Mouse (Mus musculus): ENCODE measurements around the gene Plekhh3. TPM values are rescaled to one million over a fixed set of nuclear protein-coding genes. Genes with fewer than 3 reads are reported as not detected.

Gene Plekhh3
- polyA plus RNA-seq, 1 experiment: 67.6 TPM

DNA sequence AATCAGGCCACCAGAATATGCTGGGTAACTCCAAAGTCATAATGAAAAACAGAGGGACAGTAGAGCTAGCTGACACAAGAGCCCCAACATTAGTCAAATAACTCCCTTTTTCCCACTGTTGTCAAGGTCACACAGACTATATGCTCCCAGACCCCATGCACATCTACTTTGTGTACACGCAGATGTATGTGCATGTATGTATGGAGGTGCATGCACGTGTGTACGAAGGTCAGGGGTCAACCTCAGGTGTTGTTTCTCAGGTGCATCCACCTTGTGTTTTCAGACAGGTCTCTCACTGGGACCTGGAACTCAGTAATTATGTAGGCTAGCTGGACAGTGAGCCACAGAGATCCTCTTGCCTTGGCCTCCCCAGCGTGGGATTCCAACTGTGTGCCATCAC, 14.3 kb upstream of the Plekhh3 start:
- H3K27ac ChIP-seq (ENCODE audit: insufficient read depth, low read length): no peak overlapping the region
- H3K27me3 ChIP-seq (ENCODE audit: control insufficient read depth, insufficient read depth, low read length): no peaks in the 10 kb centered on the region
- peaks cover 76% of the 10 kb centered on the region for H3K4me1 ChIP-seq (ENCODE audit: control insufficient read depth, insufficient read depth, low read length)
- TF ChIP-seq POLR2A (IDR thresholded peaks at IDR 0.05; ENCODE audit: borderline replicate concordance, insufficient read depth, low read length) (no peak), CTCF (IDR thresholded peaks at IDR 0.05; ENCODE audit: borderline replicate concordance, insufficient read depth, low read depth, low read length) (no peak)
- no peak overlapping the region for H3K4me3 ChIP-seq (replicated peaks; ENCODE audit: insufficient read depth, low read depth, low read length)
- 81% methylated on average over 4 of the region's 4 CpGs for WGBS
- DNase-seq: peak; percentile 16 to 30

DNA sequence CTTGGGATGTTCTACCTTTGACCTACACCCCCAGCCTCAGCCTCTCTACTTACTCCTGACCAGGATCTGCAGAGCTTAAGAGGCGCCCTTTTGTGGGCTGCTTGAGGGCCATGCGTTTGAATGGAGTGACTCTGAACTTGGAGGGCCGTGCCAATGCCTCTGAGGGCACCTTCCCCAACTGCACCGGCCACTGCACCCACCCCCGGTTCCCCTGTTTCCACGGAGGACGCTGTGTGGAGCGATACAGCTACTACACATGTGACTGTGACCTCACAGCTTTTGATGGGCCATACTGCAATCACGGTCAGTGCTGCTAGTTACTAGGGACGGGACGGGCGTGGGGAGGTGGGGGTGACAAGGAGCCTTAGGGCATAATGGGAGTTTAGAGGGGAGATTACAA, 13.8 kb upstream of the Plekhh3 start:
- peaks cover 75% of the 10 kb centered on the region for H3K4me1 ChIP-seq (ENCODE audit: control insufficient read depth, insufficient read depth, low read length)
- no peaks in the 10 kb centered on the region for H3K27me3 ChIP-seq (ENCODE audit: control insufficient read depth, insufficient read depth, low read length)
- WGBS: 70% methylated on average over 12 of the region's 12 CpGs
- peak in 1 of 2 experiments; percentile 26 for DNase-seq
- no peak overlapping the region for H3K27ac ChIP-seq (ENCODE audit: insufficient read depth, low read length)
- H3K4me3 ChIP-seq (replicated peaks; ENCODE audit: insufficient read depth, low read depth, low read length): no peak overlapping the region
- TF ChIP-seq POLR2A (IDR thresholded peaks at IDR 0.05; ENCODE audit: borderline replicate concordance, insufficient read depth, low read length): no peak
- no peak for TF ChIP-seq CTCF (IDR thresholded peaks at IDR 0.05; ENCODE audit: borderline replicate concordance, insufficient read depth, low read depth, low read length)

DNA sequence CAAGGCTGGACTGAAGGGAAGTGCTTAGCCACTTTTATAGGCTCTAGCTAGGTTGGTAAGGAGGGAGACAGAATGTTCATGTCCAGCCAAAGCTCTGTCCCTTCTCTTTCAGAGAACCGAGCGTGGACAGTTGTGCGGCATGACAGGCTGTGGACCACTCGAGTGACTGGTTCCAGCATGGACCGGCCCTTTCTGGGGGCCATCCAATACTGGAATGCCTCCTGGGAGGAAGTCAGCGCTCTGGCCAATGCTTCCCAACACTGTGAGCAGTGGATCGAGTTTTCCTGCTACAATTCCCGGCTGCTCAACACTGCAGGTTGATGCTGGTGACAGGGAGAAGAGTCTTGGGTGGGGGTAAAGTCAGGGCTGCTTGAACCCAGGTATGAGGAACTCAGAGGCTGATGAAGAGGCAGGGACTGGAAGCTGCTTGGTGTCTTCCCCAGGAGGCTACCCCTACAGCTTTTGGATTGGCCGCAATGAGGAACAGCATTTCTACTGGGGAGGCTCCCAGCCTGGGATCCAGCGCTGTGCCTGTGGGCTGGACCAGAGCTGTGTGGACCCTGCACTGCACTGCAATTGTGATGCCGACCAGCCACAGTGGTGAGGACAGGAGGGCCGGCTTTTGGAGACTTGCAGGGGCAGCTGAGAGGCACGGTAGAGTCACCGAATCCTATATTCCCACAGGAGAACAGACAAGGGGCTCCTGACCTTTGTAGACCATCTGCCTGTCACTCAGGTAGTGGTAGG, 11.8 kb upstream of the Plekhh3 start:
- 10% methylated on average over 14 of the region's 14 CpGs for WGBS
- Histone ChIP-seq H3K4me3 (replicated peaks; ENCODE audit: insufficient read depth, low read depth, low read length) (no peak overlapping the region), H3K27ac (ENCODE audit: insufficient read depth, low read length) (peak overlapping the region; percentile 74), H3K4me1 (ENCODE audit: control insufficient read depth, insufficient read depth, low read length) (peaks cover 66% of the 10 kb centered on the region), H3K27me3 (ENCODE audit: control insufficient read depth, insufficient read depth, low read length) (no peaks in the 10 kb centered on the region)
- peak in 1 of 2 experiments; percentile 56 for DNase-seq
- TF ChIP-seq CTCF (IDR thresholded peaks at IDR 0.05; ENCODE audit: borderline replicate concordance, insufficient read depth, low read depth, low read length) (no peak), POLR2A (IDR thresholded peaks at IDR 0.05; ENCODE audit: borderline replicate concordance, insufficient read depth, low read length) (no peak)

DNA sequence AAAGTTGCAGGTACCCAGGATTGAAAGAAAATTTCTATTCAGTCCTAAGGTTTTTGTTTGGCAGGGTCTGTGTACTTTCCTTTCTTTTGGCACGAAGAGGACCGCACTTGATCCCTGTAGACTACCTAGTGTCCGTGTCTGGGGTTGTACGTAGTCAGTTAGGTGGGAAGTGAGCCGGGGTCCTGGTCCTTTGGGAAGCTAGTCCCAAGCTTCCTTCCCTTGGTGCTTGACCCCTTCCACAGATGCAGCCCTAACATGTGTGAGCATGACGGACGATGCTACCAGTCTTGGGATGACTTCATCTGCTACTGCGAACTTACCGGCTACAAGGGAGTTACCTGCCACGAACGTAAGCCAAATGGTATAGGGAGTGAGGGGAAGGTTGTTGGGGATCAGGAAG, 10.8 kb upstream of the Plekhh3 start:
- WGBS: 85% methylated on average over 11 of the region's 11 CpGs
- peaks cover 58% of the 10 kb centered on the region for H3K4me1 ChIP-seq (ENCODE audit: control insufficient read depth, insufficient read depth, low read length)
- no peak overlapping the region for H3K27ac ChIP-seq (ENCODE audit: insufficient read depth, low read length)
- DNase-seq: no peak
- no peaks in the 10 kb centered on the region for H3K27me3 ChIP-seq (ENCODE audit: control insufficient read depth, insufficient read depth, low read length)
- H3K4me3 ChIP-seq (replicated peaks; ENCODE audit: insufficient read depth, low read depth, low read length): no peak overlapping the region
- TF ChIP-seq POLR2A (IDR thresholded peaks at IDR 0.05; ENCODE audit: borderline replicate concordance, insufficient read depth, low read length) (no peak), CTCF (IDR thresholded peaks at IDR 0.05; ENCODE audit: borderline replicate concordance, insufficient read depth, low read depth, low read length) (no peak)

DNA sequence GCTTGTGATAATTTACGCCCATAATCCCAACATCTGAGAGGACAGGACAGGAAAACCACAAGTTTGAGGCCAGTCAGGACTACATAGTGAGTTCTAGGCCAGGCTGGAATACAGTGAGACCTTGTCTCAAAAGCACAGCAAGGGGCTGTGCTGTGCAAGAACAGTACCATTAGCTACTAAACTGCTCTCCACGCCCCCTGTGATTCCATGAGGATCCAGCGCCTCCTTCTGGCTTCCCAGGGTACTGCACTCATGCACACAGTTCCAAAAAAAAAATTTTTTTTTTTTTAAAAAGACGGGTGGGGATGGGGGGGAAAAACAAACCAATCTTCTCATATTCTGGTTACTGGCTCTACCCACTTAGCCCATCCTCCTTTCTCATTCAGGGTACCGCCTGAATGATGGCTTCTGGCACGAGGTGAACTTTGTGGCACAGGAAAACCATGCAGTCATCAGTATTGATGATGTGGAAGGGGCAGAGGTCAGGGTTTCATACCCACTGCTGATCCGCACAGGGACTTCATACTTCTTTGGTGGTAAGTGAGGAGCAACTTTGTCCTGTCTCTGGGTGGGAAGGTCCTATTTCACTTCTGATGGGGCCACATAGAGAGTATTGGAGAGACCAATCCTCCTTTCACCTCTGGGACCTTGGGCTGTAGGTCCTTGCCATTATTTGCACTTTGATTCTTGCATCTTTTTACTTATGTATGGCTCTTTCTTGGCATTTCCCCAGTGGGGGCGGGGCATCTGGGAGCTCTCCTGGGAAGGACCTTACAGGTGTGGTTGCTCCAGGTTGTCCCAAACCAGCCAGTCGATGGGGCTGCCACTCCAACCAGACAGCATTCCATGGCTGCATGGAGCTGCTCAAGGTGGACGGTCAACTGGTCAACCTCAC, 9.9 kb upstream of the Plekhh3 start:
- Histone ChIP-seq H3K4me1 (ENCODE audit: control insufficient read depth, insufficient read depth, low read length) (peaks cover 54% of the 10 kb centered on the region), H3K4me3 (replicated peaks; ENCODE audit: insufficient read depth, low read depth, low read length) (no peak overlapping the region), H3K27me3 (ENCODE audit: control insufficient read depth, insufficient read depth, low read length) (no peaks in the 10 kb centered on the region), H3K27ac (ENCODE audit: insufficient read depth, low read length) (no peak overlapping the region)
- peak; percentile 70 to 78 for DNase-seq
- WGBS: 44% methylated on average over 10 of the region's 10 CpGs
- no peak for TF ChIP-seq POLR2A (IDR thresholded peaks at IDR 0.05; ENCODE audit: borderline replicate concordance, insufficient read depth, low read length)
- TF ChIP-seq CTCF (IDR thresholded peaks at IDR 0.05; ENCODE audit: borderline replicate concordance, insufficient read depth, low read depth, low read length): peak; percentile 79

DNA sequence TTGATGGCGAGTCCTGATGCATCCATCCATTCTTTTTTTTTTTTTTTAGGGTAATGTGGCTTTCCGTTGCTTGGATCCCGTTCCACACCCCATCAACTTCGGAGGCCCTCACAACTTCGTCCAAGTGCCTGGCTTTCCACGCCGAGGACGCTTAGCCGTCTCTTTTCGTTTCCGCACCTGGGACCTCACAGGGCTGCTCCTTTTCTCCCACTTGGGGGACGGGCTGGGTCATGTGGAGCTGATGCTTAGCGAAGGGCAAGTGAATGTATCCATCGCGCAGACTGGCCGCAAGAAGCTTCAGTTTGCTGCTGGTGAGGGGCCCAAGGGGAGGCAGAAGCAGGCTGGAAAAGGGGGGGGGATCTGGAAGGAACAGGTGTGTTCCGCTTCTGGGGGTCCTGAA, 9.1 kb upstream of the Plekhh3 start:
- DNase-seq: no peak
- no peak overlapping the region for H3K27ac ChIP-seq (ENCODE audit: insufficient read depth, low read length)
- H3K27me3 ChIP-seq (ENCODE audit: control insufficient read depth, insufficient read depth, low read length): no peaks in the 10 kb centered on the region
- H3K4me1 ChIP-seq (ENCODE audit: control insufficient read depth, insufficient read depth, low read length): peaks cover 51% of the 10 kb centered on the region
- TF ChIP-seq CTCF (IDR thresholded peaks at IDR 0.05; ENCODE audit: borderline replicate concordance, insufficient read depth, low read depth, low read length) (no peak), POLR2A (IDR thresholded peaks at IDR 0.05; ENCODE audit: borderline replicate concordance, insufficient read depth, low read length) (no peak)
- WGBS: 62% methylated on average over 17 of the region's 17 CpGs
- H3K4me3 ChIP-seq (replicated peaks; ENCODE audit: insufficient read depth, low read depth, low read length): no peak overlapping the region

DNA sequence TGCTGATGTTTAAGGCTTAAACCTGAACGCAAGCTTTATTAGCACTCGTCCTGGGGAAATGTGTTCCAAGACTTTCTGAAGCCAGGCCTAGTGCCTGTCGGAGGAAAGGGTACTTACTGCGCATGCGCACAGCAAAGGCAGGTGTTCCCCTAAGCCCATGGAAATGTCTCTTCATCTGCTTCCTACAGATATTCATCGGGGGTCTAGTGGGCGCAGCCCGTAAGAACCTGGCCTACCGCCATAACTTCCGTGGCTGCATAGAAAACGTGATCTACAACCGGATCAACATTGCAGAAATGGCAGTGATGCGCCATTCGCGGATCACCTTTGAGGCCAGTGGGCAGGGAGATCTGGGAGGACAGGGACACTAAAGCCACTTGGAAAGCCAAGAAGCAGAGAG, 8.2 kb upstream of the Plekhh3 start:
- Histone ChIP-seq H3K4me3 (replicated peaks; ENCODE audit: insufficient read depth, low read depth, low read length) (peak overlapping the region; percentile 45), H3K27ac (ENCODE audit: insufficient read depth, low read length) (0 out of 2 replicates have a peak overlapping the region, but pooled peaks have one; percentile 16), H3K27me3 (ENCODE audit: control insufficient read depth, insufficient read depth, low read length) (no peaks in the 10 kb centered on the region), H3K4me1 (ENCODE audit: control insufficient read depth, insufficient read depth, low read length) (peaks cover 46% of the 10 kb centered on the region)
- peak; percentile 70 to 75 for DNase-seq
- WGBS: 20% methylated on average over 15 of the region's 15 CpGs
- TF ChIP-seq POLR2A (IDR thresholded peaks at IDR 0.05; ENCODE audit: borderline replicate concordance, insufficient read depth, low read length) (0 out of 2 replicates have a peak, but pooled peaks have one; percentile 8), CTCF (IDR thresholded peaks at IDR 0.05; ENCODE audit: borderline replicate concordance, insufficient read depth, low read depth, low read length) (no peak)
